Mouse (Mus musculus) natural killer cell, adult 2 months (primary cell): ENCODE results near the gene Zwilch.
"Not testable (repeated sequence)": the region's sequence is repeated elsewhere in the genome, so short reads cannot be mapped to it uniquely, and the experiment has no call there.

ENCODE experiments used
- DNase-seq, 2 experiments: peaks; one replicate each; pipeline ENCODE4 v3.0.0; 2022; ENCODE audit warnings: low spot score in 2 of 2

Zwilch gene

DNA sequence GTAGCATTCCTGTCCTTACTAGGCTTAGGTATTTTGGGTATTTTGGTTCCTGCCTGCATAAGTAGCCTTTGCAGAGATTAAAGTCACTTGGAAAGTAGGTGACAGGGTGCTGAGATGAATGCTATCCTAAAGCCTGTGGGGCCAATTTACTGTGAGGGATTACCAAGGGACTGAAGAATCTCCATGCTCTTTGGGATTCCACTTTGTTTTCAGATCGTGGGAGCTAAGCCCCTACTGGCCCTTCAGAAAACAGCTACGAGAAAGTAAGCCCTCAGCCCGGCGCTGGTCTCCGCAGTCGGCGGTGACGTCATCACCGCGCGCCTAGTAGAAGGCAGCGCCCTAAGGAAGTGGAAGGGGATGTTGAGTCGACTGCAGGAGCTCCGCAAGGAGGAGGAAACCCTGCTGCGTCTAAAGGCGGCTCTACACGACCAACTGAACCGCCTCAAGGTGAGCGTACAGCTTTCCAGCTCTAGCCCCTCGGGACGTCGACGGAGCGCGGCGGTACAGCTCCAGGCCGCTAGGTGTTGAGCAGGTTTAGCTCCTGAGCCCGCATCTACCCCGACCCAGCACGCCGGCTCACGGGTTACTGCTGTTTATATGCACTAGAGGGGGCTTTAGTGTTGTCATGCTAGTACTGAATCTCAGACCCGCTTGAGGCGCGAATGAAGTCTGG lies 6.2 kb upstream of the Zwilch start, which contains the start of gene Snapc5:
Snapc5 (plus strand) TSS at position 301 of the 673 bp plus-strand sequence.
- peak; percentile 83 to 89 for DNase-seq

DNA sequence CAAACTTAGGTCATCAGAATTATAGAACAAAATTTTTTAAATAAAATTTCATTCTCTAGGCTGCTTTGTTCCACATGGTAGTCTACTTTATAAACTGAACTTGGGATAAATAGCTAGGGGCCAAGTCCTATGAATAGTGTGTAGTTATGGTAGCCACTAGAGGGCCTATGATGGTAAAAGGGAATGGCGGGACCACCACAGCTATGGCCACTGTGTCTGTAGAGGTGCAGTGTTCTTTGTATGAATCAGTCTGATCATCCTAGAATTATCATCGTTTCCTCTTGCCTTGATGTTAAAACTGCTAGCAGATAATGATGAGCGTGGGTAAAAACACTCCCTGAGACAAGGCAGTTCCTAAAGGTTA lies 5.7 kb upstream of the Zwilch start:
- no peak for DNase-seq

DNA sequence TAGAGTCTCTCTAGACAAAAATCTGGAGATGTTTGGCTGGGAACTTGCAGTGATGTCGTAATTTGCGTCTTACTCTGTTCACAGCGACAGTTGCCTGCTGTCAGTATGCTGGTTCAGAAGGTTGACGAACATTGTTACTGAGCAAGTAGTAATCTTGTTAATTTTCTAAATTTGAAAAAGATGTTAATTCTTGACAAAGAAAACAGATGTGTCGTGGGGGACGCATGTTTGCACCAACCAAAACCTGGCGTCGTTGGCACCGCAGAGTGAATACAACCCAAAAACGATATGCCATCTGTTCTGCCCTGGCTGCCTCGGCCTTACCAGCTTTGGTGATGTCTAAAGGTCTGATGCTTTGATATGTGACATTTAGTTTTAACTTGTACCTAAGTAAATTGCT lies 2.5 kb upstream of the Zwilch start:
- no peak for DNase-seq

DNA sequence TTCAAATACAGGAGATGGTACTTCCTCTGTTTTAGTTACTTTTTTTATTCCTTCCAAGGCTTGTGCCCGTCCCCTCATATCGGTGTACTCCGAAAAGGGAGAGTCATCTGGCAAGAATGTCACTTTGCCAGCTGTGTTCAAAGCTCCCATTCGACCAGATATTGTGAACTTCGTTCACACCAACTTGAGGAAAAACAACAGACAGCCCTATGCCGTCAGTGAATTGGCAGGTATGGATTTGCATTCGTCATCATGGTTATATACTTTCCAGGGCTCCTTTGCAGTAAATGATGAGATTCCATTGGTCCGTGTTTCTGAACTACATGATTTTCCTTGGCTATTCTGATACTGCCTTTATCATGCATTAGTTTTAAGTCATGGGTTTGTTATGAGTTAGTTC lies 1.9 kb upstream of the Zwilch start:
- no peak for DNase-seq

DNA sequence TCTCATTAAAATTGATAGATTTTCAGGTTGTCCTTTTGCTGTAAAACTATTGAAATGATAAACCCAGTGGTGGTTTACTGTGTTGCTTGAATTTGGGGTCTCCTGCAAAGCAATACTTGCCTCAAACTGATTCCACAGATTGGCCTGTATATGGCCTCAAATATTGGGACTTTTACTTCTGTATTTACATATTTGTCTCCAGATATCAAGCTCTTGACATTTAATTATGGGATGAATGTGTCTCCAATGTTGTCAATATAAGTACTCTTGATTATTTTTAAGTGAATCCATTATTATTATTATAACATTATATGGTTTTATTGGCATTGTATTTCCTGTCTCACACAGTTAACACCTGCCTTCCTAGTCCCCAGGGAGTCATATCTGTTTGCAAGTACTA lies 1.4 kb upstream of the Zwilch start:
- no peak for DNase-seq

DNA sequence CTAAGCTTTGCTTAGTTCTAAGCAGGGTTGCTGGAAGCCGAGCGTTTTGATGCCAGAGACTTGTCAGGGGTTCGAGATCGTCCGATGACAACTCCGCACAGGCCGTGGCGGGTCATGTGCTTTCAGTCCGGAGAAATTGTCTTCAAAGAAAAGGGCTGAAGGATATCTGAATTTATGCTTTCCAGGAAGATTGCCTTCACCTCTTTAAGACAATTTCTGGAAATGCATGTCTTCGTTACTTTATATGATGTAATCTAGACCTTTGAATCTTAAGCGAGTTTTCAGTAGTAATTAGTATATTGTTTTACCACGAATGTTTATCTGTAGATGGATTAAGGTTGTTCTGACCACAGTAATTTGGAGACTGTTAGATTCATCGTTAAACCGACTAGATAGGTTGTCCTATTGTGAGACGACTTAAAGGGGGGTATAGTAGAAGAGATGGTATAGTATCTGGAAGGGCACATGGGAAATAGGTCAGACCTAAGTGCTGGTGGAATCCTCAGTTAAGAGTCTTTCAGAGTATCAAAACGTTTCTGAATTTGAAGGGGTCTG lies 839 bp upstream of the Zwilch start:
- DNase-seq, result no peak

DNA sequence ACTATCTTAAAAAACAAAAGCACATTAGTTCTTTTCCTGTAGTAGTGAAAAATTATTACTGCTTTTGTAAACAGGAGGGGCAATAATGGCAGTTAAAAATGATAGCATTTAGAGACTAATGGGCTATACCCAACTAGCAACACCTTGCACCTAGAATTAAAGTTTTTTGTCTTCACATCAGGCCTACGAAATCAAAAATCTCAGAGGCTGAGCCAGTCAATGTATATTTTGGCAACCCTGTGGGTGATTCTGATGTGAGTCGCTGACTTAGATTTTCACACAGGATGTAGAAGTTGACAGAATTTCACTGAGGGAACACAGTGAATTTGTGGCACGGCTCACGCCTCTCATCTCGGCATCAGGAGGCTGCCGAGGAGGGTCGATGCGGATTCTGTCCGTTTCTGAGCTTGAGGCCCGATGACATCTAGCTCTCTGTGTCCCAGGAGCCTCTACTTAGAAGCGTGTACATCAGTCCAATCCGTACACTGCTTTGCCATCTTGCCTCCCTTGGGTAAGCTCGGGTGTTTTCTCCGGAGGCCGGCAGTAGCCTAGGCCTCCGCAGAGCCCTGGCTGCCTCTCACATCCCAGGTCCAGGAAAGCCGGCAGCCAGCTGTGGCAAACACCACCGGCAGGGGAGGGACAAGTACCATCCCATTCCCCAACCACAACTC lies 624 bp downstream of the Zwilch start:
- no peak for DNase-seq

DNA sequence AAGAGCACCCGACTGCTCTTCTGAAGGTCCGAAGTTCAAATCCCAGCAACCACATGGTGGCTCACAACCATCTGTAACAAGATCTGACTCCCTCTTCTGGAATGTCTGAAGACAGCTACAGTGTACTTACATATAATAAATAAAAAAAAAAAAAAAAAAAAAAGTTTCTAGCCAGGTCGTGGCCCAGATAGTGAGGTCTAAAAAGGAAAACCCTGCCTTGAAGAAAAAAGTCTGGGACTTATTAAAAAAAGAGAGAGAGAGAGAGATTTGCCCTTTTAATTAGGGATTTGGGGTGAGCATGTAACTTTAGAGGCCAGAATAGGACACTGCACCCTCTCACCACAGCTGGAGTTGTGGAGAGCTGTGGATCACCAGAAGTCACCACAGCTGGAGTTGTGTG lies 2.9 kb downstream of the Zwilch start:
- not testable (repeated sequence) for DNase-seq

DNA sequence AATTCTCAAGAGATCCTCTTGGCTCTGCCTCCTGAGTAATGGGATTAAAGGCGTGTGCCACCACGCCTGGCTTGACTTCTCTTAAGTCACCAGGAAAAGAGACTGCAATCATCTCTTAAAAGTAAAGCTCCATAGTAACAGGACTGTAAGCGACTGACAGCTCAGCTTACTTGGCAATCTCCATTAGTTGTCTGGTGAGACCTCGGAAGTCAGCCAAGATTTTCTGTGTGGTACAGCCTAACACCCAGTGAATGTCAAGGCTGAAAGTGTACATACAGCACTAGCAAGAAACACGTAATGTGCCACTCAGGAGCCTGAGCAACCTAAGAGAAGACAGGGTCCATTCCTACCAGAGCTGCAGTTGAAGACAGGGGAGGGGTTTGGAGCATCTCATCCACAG lies 12.4 kb downstream of the Zwilch start:
- DNase-seq, result no peak

DNA sequence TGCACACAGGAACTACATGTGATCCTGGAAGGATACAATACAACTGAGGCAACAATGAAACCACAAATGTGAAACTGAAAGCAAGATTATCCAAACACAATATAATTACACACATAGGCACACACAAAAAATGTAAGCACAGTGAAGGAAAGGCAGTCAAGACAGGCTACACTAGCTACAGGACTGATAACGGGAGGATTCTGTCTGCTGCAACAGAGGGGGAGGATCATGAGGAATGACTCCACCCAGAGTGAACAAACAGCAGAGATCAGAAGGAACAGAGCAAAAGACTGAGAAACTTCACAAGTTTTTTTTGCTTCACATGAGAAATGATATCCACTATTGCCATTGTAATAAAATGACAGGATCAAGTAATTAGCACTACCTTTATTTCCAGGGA lies 16.3 kb downstream of the Zwilch start:
- DNase-seq, result no peak

DNA sequence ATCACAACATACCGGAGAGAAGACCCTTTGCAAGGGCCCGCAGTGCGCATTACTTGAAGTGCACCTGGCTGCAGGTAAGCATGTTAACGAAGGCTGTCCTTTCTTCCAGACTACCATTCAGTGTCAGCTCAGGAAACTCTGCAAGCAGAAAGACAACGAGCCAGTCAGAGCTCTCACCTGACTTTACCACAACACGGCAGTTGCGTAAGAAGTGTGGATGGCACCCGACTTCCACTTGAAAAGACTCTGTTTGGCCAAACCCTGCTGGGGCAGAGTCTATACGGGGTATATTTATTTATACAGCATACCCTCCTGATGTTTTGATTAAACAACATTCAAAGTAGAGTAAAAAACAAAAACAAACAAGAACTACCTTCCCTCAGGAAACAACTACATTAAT lies 33.0 kb downstream of the Zwilch start:
- no peak for DNase-seq

DNA sequence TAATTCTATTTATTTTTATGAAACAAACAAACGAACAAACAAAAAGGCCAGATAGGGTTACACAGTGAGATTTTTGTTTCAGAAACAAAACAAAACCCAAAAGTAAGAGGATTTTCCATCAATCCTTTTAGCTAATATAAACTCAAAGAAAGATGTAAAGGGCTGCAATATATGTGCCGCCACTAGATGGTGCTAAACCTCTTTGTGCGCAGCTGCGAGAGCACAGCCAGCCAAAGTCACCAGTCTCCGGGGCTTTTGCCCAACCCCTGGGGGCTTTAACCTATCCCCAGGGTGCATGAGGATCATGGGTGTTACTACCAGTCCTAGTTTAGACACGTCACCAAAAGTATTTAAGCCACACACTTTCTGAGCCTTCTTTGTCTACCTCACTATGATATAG lies 34.0 kb downstream of the Zwilch start:
- peak; percentile 55 to 68 for DNase-seq

DNA sequence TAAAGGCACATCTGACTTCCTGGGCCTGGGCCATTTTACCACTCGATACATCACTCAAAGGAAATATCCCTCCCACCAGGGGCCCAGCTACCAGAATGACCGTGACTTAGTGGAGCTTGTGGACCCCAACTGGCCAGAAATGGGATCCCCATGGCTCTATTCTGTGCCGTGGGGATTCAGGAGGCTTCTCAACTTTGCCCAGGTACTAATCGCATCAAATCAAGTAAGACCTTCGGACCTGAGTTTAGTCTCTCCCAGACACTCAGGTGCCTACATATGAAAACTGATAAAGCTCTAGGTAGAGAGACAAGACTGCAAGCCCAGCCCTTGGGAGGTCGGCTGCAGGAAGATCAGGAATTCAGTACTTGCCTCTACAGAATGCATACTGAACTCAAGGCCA lies 41.3 kb downstream of the Zwilch start:
- DNase-seq, result no peak

DNA sequence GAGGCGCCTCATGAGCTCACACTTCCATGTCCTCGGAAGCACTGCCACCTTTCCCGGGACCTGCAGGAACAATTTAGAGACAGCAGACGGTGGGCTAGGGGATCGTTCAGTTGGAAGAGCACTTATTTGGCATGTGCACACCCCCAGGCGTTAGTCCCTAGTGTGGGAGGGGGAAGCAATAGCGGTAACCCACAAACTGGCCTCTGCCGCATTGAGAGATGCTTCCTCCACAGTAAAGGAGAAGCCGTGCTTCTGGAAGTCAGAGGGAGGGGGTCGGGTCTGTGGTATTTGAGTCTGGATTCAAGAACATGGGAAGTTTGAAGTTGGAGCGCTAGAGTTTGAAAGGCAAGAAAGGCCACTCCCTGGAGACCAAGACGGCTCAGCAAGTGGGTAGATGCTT lies 46.8 kb downstream of the Zwilch start:
- DNase-seq, result no peak

DNA sequence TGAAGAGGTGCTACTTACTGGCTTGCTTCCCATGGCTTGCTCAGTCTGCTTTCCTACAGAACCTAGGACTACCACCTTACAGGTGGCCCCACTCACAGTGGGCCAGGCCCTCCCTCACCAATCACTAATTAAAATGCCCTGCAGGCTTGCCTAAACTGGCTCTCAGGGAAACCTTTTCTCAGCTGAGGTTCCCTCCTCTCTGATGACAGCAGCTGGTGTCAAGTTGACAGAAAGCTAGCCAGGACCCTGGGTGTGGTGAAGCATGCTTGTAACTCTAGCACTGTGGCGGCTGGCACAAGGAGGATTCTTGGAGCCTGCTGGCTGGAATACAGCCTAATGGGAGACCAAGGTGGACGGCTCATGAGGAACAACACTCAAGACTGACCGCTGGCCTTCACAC lies 47.6 kb downstream of the Zwilch start:
- no peak for DNase-seq

DNA sequence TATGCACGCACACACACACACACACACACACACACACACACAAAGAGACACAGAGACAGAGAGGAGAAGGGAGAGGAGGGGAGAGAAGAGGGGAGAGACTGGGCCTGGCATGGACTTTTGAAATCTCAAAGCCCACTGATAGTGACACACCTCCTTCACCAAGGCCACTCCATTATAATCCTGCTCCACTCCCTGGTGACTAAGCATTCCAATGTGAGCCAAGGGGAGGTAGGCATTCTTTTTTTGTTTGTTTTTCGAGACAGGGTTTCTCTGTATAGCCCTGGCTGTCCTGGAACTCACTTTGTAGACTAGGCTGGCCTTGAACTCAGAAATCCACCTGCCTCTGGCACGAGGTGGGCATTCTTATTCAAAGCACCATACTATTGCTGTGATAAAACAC lies 48.1 kb downstream of the Zwilch start:
- not testable (repeated sequence) for DNase-seq

DNA sequence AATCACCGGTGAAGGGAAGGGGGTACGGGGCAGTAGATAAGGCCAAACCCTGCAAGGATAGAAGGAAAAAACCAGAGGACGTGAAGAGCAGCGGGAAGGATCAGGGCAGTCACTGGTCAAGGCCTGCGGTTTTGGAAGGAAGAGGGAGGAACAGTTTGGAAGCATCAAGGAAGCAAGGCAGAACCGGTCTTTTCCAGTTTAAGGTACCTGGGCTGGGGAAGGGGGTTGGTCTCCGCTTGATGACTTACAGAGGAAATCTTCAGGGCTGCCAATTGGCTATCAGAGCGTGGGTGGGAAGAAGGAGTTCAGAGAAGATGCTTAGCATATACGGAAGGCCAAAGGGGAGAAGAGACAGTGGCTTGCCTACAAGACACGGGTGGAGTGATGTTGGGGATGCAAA lies 50.3 kb downstream of the Zwilch start:
- no peak for DNase-seq

DNA sequence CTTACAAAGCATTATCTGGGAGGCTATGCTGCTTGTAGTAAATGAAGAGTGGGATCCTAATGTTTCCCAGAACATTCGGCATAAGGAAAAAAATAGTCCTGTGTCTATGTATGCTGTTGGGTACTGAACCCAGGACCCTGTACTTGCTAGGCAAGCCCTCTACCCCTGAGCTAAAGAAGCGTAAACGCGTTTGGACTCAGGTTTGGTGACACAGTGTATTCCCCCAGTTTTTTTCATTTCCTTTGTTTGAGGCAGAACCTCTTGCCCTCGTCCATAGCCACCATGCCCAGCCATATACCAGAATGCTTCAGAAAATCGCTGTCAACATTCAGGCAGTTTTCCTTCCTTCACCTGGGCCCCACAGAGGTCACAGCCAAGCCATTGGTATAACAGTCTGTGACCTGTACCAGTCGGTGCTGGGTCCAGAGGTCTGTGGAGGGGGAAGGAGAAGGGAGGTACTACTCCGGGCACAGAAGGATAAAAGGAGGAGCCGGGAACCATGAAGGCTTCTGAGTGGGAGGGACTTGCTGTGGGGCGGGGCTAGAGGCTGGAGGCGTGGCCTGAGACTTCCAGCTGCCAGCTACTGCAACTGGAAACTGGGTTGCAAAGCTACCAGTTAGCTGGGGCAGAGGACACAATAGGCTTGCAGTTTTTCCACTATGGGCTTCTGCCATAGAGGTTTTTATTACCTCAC lies 52.2 kb downstream of the Zwilch start:
- no peak for DNase-seq

DNA sequence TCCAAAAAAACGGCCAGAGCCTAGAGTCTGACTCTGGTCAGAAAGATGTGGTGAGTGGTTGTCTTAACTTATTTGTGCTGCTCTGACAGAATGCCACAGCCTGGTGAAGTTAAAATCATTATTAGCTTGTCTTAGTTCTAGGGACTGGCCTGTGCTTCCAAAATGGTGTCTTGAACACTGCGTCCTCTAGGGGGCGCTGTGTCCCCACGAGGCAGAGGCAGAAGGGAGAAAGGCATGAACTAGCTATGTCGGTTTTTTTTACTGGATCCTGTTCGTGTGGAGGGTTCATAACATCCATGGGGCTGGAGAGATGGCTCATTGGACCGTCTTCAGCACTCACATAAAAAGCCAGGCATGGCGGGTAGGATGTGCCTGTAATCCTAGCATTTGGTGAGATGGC lies 53.0 kb downstream of the Zwilch start:
- DNase-seq, result peak; percentile 41 to 51

DNA sequence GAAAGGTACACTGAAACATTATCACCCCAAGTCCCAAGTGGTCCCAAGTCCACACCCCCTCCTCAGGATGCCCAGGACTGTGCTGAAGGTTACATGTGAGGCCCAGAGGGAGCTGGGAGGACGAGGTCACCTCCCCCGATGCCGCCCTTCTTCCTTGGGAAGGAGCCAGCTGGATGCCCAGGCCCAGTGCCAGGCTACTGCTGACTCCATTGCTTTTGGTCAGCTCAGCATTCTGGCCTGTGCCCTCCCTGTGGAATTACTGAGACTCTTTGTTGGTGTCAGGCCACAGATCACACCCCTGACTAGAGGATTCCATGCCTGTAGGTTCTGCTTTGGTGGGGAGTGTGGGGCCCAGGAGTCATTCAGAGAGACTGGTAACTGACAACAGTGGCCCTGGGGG lies 56.0 kb downstream of the Zwilch start, which contains the start of gene Lctl:
Lctl (plus strand) TSS at position 272 of the 400 bp plus-strand sequence.
- no peak for DNase-seq

DNA sequence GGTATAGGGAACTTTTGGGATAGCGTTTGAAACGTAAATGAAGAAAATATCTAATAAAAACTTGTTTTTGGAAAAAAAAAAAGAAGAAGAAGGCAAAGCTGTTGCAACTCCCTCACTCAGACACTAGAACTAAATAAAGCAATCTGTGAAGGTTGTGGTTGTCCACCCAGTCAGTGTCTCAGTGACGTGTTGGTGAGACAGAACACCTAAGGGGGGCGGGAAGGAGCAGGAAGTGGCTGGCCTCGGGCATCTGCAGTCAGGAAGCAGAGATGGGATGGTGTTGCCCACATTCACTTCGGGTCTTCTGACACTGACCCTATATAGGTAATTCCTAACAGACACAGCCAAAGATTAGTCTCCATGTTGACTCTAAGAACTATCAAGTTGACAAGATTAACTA lies 57.1 kb downstream of the Zwilch start:
- peak in 1 of 2 experiments; percentile 18 for DNase-seq

DNA sequence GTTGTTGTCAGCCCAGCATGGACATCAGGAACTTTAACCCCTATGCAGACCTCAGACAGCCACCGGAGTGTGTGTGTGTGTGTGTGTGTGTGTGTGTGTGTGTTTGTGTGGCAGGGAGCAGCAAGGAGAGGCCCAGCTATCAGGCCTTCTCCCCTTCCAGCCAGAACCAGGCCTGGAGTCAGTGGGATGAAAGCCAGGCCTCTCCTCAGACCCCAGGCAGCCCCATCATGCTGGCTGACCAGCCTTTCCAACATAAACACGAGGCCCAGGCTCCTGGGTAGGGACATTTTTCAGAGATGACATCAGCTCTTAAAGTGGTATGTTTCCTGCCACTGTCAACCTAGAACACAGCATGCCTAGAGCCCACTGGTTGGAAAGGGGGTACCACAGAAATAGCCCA lies 58.3 kb downstream of the Zwilch start:
- DNase-seq, result no peak

DNA sequence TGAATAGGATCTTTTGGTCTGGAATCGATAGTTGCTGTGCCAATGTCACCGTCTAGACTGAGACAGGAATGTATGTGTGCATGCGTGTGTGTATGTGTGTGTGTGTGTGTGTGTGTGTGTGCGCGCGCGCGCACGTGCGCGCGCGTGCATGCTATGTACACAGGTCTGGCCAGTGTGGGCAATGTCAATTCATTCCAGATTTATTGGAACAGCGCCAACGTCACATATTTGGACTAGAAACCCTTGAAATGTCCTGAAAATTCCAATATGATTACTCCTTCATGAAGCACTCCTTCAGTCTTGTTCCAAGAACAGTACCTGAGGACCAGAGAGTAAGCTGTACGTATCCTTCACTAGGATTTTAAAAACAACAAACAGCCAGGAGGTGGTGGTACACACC lies 62.4 kb downstream of the Zwilch start:
- DNase-seq, result no peak
